Mouse (Mus musculus): ENCODE results near the gene Cyp4f37.

DNA sequence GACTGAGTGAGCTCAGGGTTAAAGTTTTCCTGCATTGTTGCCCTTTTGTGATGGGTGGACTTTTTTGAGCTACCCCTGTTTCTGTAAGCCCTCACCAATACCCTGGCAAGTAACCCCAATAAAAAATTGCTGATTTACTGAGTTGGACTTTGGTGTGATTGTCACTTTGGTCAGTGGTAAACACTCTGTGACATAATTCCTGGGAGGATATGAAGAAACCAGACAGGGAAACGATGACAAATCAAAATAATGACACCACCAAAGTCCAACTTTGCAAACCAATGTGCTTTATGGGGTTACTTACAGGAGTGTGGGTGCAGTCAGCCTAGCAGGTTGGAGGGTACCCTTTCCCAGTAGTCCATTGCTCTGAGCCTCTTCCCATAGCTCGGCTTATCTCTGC, 16.0 kb downstream of the Cyp4f37 start:
- no peak for TF ChIP-seq EP300 (IDR thresholded peaks at IDR 0.05)
- TF ChIP-seq CTCF (IDR thresholded peaks at IDR 0.05) = no peak
